Mouse (Mus musculus): ENCODE data around the gene Il31ra.

- TF ChIP-seq CTCF (IDR thresholded peaks at IDR 0.05; ENCODE audit: control insufficient read depth, insufficient read depth, low read length) (no peak), POLR2A (IDR thresholded peaks at IDR 0.05; ENCODE audit: borderline replicate concordance, control insufficient read depth, low read depth, low read length) (no peak)
Observed at GRCm38 (mm10) chr13:112582291-112582690, 11.9 kb downstream of the Il31ra start.
